Mouse (Mus musculus): ENCODE results near the gene Tmem262. TPM values are rescaled to one million over a fixed set of nuclear protein-coding genes. Genes with fewer than 3 reads are reported as not detected.
A peak's percentile ranks its signal among the peaks of the same experiment; 100 is the strongest.
"Not testable (repeated sequence)": the region's sequence is repeated elsewhere in the genome, so short reads cannot be mapped to it uniquely, and the experiment has no call there.

The Tmem262 gene
- polyA plus RNA-seq, 2 experiments: 0.20 TPM; not detected in 1

- Histone ChIP-seq H3K4me2 (replicated peaks; ENCODE audit: low read depth, low read length, severe bottlenecking) (no peak overlapping the region), H3K4me1 (ENCODE audit: control insufficient read depth, insufficient read depth, low read length) (no peaks in the 10 kb centered on the region), H3K27me3 (ENCODE audit: control insufficient read depth, insufficient read depth, low read length) (no peaks in the 10 kb centered on the region), H3K9me3 (ENCODE audit: control insufficient read depth, low read length) (no peaks in the 10 kb centered on the region), H3K27ac (replicated peaks; ENCODE audit: low read depth, low read length) (no peak overlapping the region), H3K36me3 (ENCODE audit: control insufficient read depth, insufficient read depth, low read length) (no peaks in the 10 kb centered on the region), H3K4me3 (replicated peaks; ENCODE audit: low read length) (no peak overlapping the region), H3K9ac (ENCODE audit: low read depth, low read length, severe bottlenecking) (no peak overlapping the region)
- ATAC-seq (ENCODE audit: low FRiP score, low read depth): no peak
- no peak for TF ChIP-seq POLR2A (IDR thresholded peaks at IDR 0.05; ENCODE audit: borderline replicate concordance, extremely low read depth, insufficient read depth, insufficient read length)
- DNase-seq (ENCODE audit: low spot score): no peak
Observed at GRCm38 (mm10) chr19:6040002-6040401, 39.8 kb upstream of the Tmem262 start.

DNA sequence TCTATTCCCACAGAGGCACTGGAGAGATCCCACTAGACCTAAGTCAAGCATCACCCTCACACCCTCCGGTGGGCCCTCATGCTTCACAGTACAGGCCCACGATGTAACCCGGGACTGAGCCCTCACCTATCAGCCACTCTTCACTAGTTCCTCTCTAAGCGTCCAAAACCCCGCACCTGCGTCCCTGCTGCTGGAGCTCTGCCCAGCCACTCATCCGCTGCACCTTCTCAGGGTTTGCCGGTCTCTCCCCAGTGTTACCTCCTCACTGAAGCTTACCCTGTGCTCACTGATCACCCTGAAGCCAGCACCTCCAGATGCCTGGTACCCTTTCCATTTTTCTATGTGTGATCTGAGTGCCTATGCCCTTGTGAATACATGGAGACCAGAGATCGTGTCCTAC lies 37.5 kb upstream of the Tmem262 start:
- H3K36me3 ChIP-seq (ENCODE audit: control insufficient read depth, insufficient read depth, low read length): no peaks in the 10 kb centered on the region
- DNase-seq (ENCODE audit: low spot score): no peak
- H3K4me1 ChIP-seq (ENCODE audit: control insufficient read depth, insufficient read depth, low read length): peaks cover 5% of the 10 kb centered on the region; the same call in 1 of the 2 replicates
- H3K27ac ChIP-seq (replicated peaks; ENCODE audit: low read depth, low read length): 0 out of 2 replicates have a peak overlapping the region, but pooled peaks have one; percentile 13
- H3K4me3 ChIP-seq (replicated peaks; ENCODE audit: low read length): no peak overlapping the region
- H3K27me3 ChIP-seq (ENCODE audit: control insufficient read depth, insufficient read depth, low read length): no peaks in the 10 kb centered on the region
- ATAC-seq (ENCODE audit: low FRiP score, low read depth): no peak
- H3K4me2 ChIP-seq (replicated peaks; ENCODE audit: low read depth, low read length, severe bottlenecking): no peak overlapping the region
- WGBS: 85% methylated on average over 9 of the region's 9 CpGs
- no peaks in the 10 kb centered on the region for H3K9me3 ChIP-seq (ENCODE audit: control insufficient read depth, low read length)
- no peak for TF ChIP-seq POLR2A (IDR thresholded peaks at IDR 0.05; ENCODE audit: borderline replicate concordance, extremely low read depth, insufficient read depth, insufficient read length)
- H3K9ac ChIP-seq (ENCODE audit: low read depth, low read length, severe bottlenecking): no peak overlapping the region

- H3K9ac ChIP-seq (ENCODE audit: low read depth, low read length, severe bottlenecking); H3K9me3 ChIP-seq (ENCODE audit: control insufficient read depth, low read length); H3K4me3 ChIP-seq (replicated peaks; ENCODE audit: low read length); H3K27me3 ChIP-seq (ENCODE audit: control insufficient read depth, insufficient read depth, low read length); ATAC-seq (ENCODE audit: low FRiP score, low read depth); H3K27ac ChIP-seq (replicated peaks; ENCODE audit: low read depth, low read length); H3K4me2 ChIP-seq (replicated peaks; ENCODE audit: low read depth, low read length, severe bottlenecking): not testable (repeated sequence)
- Histone ChIP-seq H3K4me1 (ENCODE audit: control insufficient read depth, insufficient read depth, low read length) (peaks cover 14% of the 10 kb centered on the region), H3K36me3 (ENCODE audit: control insufficient read depth, insufficient read depth, low read length) (peaks cover 13% of the 10 kb centered on the region)
- WGBS: 70% methylated on average over 4 of the region's 4 CpGs
- peak; percentile 76 for DNase-seq (ENCODE audit: low spot score)
Observed at GRCm38 (mm10) chr19:6044102-6044501, 35.7 kb upstream of the Tmem262 start.

GRCm38 (mm10) chr19:6045366-6046293 lies 34.2 kb upstream of the Tmem262 start:
- no peak for DNase-seq (ENCODE audit: low spot score)
- Histone ChIP-seq H3K4me1 (ENCODE audit: control insufficient read depth, insufficient read depth, low read length) (peaks cover 14% of the 10 kb centered on the region), H3K4me3 (replicated peaks; ENCODE audit: low read length) (peak overlapping the region; percentile 93), H3K9me3 (ENCODE audit: control insufficient read depth, low read length) (no peaks in the 10 kb centered on the region), H3K9ac (ENCODE audit: low read depth, low read length, severe bottlenecking) (peak overlapping the region; percentile 91), H3K27ac (replicated peaks; ENCODE audit: low read depth, low read length) (peak overlapping the region; percentile 99), H3K27me3 (ENCODE audit: control insufficient read depth, insufficient read depth, low read length) (no peaks in the 10 kb centered on the region), H3K4me2 (replicated peaks; ENCODE audit: low read depth, low read length, severe bottlenecking) (peak overlapping the region; percentile 74), H3K36me3 (ENCODE audit: control insufficient read depth, insufficient read depth, low read length) (peaks cover 28% of the 10 kb centered on the region)
- TF ChIP-seq POLR2A (IDR thresholded peaks at IDR 0.05; ENCODE audit: borderline replicate concordance, extremely low read depth, insufficient read depth, insufficient read length): no peak; the same call in 1 of the 2 replicates
- WGBS: 17% methylated on average over 20 of the region's 20 CpGs
- ATAC-seq (ENCODE audit: low FRiP score, low read depth): peak; percentile 25; the same call in 1 of the 2 replicates

DNA sequence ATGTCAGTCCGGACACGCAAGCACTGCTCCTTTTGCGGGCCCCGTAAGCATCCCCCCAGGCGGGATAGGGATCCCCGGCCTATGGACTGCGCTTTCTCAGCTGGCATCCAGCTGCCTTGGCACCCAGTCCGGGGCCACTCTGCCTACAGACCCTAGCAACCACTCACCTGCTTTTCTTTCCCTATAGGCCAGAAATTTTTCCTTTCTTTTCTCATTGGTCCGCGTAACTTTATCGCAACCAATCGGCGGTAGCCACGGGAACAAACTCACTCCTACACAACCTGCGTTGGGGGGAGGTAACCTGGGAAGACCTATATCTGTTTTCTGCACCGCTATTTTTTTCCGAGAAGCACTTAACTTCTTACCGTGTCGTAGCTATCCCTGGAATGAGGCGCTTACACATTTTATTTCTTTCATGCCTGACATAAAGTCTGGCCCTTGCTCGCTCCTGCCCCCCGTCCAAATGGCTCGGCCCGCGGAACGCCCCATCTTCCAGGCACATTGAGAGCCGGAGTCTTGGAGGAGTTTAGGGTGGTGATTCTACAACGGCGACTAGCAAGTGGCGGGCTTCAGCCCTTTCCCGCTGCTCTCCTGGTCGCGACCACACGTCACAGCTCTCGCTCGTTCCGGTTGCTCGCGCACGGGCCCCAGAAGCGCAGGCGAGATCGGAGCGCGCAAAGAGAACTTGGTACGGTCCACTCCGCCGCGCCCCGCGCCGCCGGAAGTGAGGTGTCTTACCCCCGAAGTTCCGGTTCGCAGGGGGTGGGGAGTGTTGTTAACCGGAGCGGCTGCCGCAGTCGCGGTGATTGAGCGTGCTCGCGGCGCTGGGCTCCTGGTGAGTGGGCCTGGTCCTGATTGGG lies 33.3 kb upstream of the Tmem262 start, which contains the start of gene Syvn1:
Syvn1 (plus strand) TSS at position 283 of the 860 bp plus-strand sequence.
- H3K27me3 ChIP-seq (ENCODE audit: control insufficient read depth, insufficient read depth, low read length): no peaks in the 10 kb centered on the region
- H3K9me3 ChIP-seq (ENCODE audit: control insufficient read depth, low read length): no peaks in the 10 kb centered on the region
- peak; percentile 25; the same call in 1 of the 2 replicates for TF ChIP-seq POLR2A (IDR thresholded peaks at IDR 0.05; ENCODE audit: borderline replicate concordance, extremely low read depth, insufficient read depth, insufficient read length)
- DNase-seq (ENCODE audit: low spot score) (peak; percentile 97), ATAC-seq (ENCODE audit: low FRiP score, low read depth) (peak; percentile 92)
- H3K4me2 ChIP-seq (replicated peaks; ENCODE audit: low read depth, low read length, severe bottlenecking): peak within 1 kb of the TSS; percentile 74
- H3K9ac ChIP-seq (ENCODE audit: low read depth, low read length, severe bottlenecking): peak within 1 kb of the TSS; percentile 91
- peak within 1 kb of the TSS; percentile 99 for H3K27ac ChIP-seq (replicated peaks; ENCODE audit: low read depth, low read length)
- H3K4me3 ChIP-seq (replicated peaks; ENCODE audit: low read length): peak within 1 kb of the TSS; percentile 93
- H3K36me3 ChIP-seq (ENCODE audit: control insufficient read depth, insufficient read depth, low read length): peaks cover 37% of the 10 kb centered on the region
- WGBS: under 1% methylated on average over 65 of the region's 65 CpGs
- peaks cover 14% of the 10 kb centered on the region for H3K4me1 ChIP-seq (ENCODE audit: control insufficient read depth, insufficient read depth, low read length)

Data from limb, embryonic 14.5 days (tissue).